Mouse (Mus musculus): ENCODE results near the gene Bcl2l2. TPM values are rescaled to one million over a fixed set of nuclear protein-coding genes. Genes with fewer than 3 reads are reported as not detected.

The Bcl2l2 gene
- polyA plus RNA-seq, 1 experiment from 2014 or later, result 4.3 TPM

Other genes with a start within 250 kb of the Bcl2l2 start
- gene Gm17606, start 242.4 kb upstream of the Bcl2l2 start, polyA plus RNA-seq (2015; fragmentation: Nextera tagmentation; extraction: Ambion mirVana), result not detected in 2 replicates
- 12.2 and 12.6 TPM in 2 replicates for gene Cdh24, start 242.0 kb upstream of the Bcl2l2 start, polyA plus RNA-seq (2015; fragmentation: Nextera tagmentation; extraction: Ambion mirVana)
- 67.6 and 68.3 TPM in 2 replicates for gene 1700123O20Rik, start 197.2 kb upstream of the Bcl2l2 start, polyA plus RNA-seq (2015; fragmentation: Nextera tagmentation; extraction: Ambion mirVana)
- 124 and 137 TPM in 2 replicates for gene Acin1, start 196.4 kb upstream of the Bcl2l2 start, polyA plus RNA-seq (2015; fragmentation: Nextera tagmentation; extraction: Ambion mirVana)
- gene Gm29776, start 184.5 kb upstream of the Bcl2l2 start, polyA plus RNA-seq (2015; fragmentation: Nextera tagmentation; extraction: Ambion mirVana), result 0.28 and 0.30 TPM in 2 replicates
- not detected in 2 replicates for gene Cebpe, start 171.2 kb upstream of the Bcl2l2 start, polyA plus RNA-seq (2015; fragmentation: Nextera tagmentation; extraction: Ambion mirVana)
- 8.0 and 9.1 TPM in 2 replicates for gene Slc7a8, start 101.4 kb upstream of the Bcl2l2 start, polyA plus RNA-seq (2015; fragmentation: Nextera tagmentation; extraction: Ambion mirVana)
- not detected in 2 replicates for gene Rnf212b, start 69.2 kb upstream of the Bcl2l2 start, polyA plus RNA-seq (2015; fragmentation: Nextera tagmentation; extraction: Ambion mirVana)
- 12.1 and 13.7 TPM in 2 replicates for gene Homez, start 12.4 kb upstream of the Bcl2l2 start, polyA plus RNA-seq (2015; fragmentation: Nextera tagmentation; extraction: Ambion mirVana)
- 4.1 and 4.8 TPM in 2 replicates for gene Ppp1r3e, start 5.8 kb upstream of the Bcl2l2 start, polyA plus RNA-seq (2015; fragmentation: Nextera tagmentation; extraction: Ambion mirVana)
- not detected in 2 replicates for gene Gm20521, start 64 bp downstream of the Bcl2l2 start, polyA plus RNA-seq (2015; fragmentation: Nextera tagmentation; extraction: Ambion mirVana)
- 161 and 162 TPM in 2 replicates for gene Pabpn1, start 9.1 kb downstream of the Bcl2l2 start, polyA plus RNA-seq (2015; fragmentation: Nextera tagmentation; extraction: Ambion mirVana)
- gene Slc22a17, start 29.8 kb downstream of the Bcl2l2 start, polyA plus RNA-seq (2015; fragmentation: Nextera tagmentation; extraction: Ambion mirVana), result 250 and 277 TPM in 2 replicates
- gene Efs, start 42.7 kb downstream of the Bcl2l2 start, polyA plus RNA-seq (2015; fragmentation: Nextera tagmentation; extraction: Ambion mirVana), result 16.3 and 17.2 TPM in 2 replicates
- 0.70 and 0.90 TPM in 2 replicates for gene Il25, start 49.3 kb downstream of the Bcl2l2 start, polyA plus RNA-seq (2015; fragmentation: Nextera tagmentation; extraction: Ambion mirVana)
- 12.8 and 14.7 TPM in 2 replicates for gene Cmtm5, start 52.9 kb downstream of the Bcl2l2 start, polyA plus RNA-seq (2015; fragmentation: Nextera tagmentation; extraction: Ambion mirVana)
- 0.93 and 0.94 TPM in 2 replicates for gene Myh6, start 83.5 kb downstream of the Bcl2l2 start, polyA plus RNA-seq (2015; fragmentation: Nextera tagmentation; extraction: Ambion mirVana)
- gene Gm17428, start 93.6 kb downstream of the Bcl2l2 start, polyA plus RNA-seq (2015; fragmentation: Nextera tagmentation; extraction: Ambion mirVana), result not detected in 2 replicates
- gene Myh7, start 111.2 kb downstream of the Bcl2l2 start, polyA plus RNA-seq (2015; fragmentation: Nextera tagmentation; extraction: Ambion mirVana), result 6.4 and 9.0 TPM in 2 replicates
- gene Ngdn, start 132.1 kb downstream of the Bcl2l2 start, polyA plus RNA-seq (2015; fragmentation: Nextera tagmentation; extraction: Ambion mirVana), result 47.3 and 50.1 TPM in 2 replicates
- 24.0 and 24.9 TPM in 2 replicates for gene Zfhx2, start 208.9 kb downstream of the Bcl2l2 start, polyA plus RNA-seq (2015; fragmentation: Nextera tagmentation; extraction: Ambion mirVana)
- 29.4 and 32.6 TPM in 2 replicates for gene Thtpa, start 211.4 kb downstream of the Bcl2l2 start, polyA plus RNA-seq (2015; fragmentation: Nextera tagmentation; extraction: Ambion mirVana)
- 7.3 and 7.9 TPM in 2 replicates for gene Ap1g2, start 223.2 kb downstream of the Bcl2l2 start, polyA plus RNA-seq (2015; fragmentation: Nextera tagmentation; extraction: Ambion mirVana)
- gene Jph4, start 233.6 kb downstream of the Bcl2l2 start, polyA plus RNA-seq (2015; fragmentation: Nextera tagmentation; extraction: Ambion mirVana), result 33.6 and 40.7 TPM in 2 replicates

All from hindbrain, embryonic 15.5 days (tissue).